Mouse (Mus musculus): ENCODE measurements at regions not wholly inside any gene's neighbourhood (a gene's known extent, or its start where the extent isn't known, plus 50 kb on each side); places are given as distances from the start of the nearest gene placed in this dataset.

DNA sequence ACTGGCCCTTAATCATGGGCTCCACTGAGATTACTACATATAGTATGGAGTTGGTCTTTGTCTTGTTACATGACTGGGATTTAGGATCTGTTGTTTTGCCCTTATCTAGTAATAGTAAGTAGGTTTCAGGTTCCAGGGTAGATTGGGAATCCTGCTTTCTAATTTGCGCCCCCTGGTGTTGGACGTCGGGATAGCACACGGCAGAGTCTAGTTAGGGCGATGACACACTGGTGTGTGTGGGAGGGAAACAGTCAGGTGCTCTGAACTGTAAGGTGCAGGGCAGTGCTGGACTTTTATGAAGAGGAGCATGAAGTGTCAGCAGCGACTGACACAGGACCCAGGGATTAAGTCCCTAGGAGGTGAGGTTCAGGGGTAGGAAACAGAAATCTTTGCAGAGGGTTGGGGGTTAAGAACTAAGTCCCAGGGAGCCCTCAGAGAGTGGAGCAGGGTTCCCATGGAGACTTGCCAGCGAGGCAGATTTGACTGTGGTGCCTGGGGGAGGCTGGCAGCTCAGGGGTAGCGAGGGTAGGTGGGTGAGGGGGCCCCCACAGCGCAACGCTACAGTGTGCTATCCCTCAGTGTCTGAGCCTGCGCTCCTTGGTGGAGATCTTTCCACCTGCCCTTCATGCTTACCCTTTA is 189.2 kb downstream of the Med10 start:
- peak; percentile 72 for TF ChIP-seq CTCF (IDR thresholded peaks at IDR 0.05)
- no peak for TF ChIP-seq EP300 (IDR thresholded peaks at IDR 0.05)
- H3K4me2 ChIP-seq (replicated peaks; ENCODE audit: low read depth, low read length) = no peak overlapping the region
- 30% methylated on average over 11 of the region's 11 CpGs for WGBS

GRCm38 (mm10) chr13:69991892-69992261 is 189.7 kb downstream of the Med10 start:
- H3K27me3 ChIP-seq (replicated peaks; ENCODE audit: insufficient read depth, low read length) = no peaks in the 10 kb centered on the region
- H3K9me3 ChIP-seq (ENCODE audit: low read length) = no peaks in the 10 kb centered on the region
- H3K36me3 ChIP-seq (ENCODE audit: insufficient read depth, low read length) = no peaks in the 10 kb centered on the region
- TF ChIP-seq CTCF (IDR thresholded peaks at IDR 0.05) (no peak), EP300 (IDR thresholded peaks at IDR 0.05) (no peak)
- H3K4me3 ChIP-seq (ENCODE audit: low read depth, low read length) = no peak overlapping the region
- no peaks in the 10 kb centered on the region for H3K4me1 ChIP-seq (ENCODE audit: insufficient read depth, low read depth, low read length)
- no peak overlapping the region for H3K27ac ChIP-seq (ENCODE audit: low read length)
- no peak overlapping the region for H3K9ac ChIP-seq (replicated peaks; ENCODE audit: low read depth)
- DNase-seq (ENCODE audit: low spot score) (no peak), ATAC-seq (no peak)
- no peak overlapping the region for H3K4me2 ChIP-seq (replicated peaks; ENCODE audit: low read depth, low read length)
- 48% methylated on average over 14 of the region's 14 CpGs for WGBS

More for the DNA sequence above, 189.2 kb downstream of the Med10 start:
- H3K9ac ChIP-seq (replicated peaks; ENCODE audit: low read depth) = no peak overlapping the region
- no peaks in the 10 kb centered on the region for H3K36me3 ChIP-seq (ENCODE audit: insufficient read depth, low read length)
- DNase-seq (ENCODE audit: low spot score) = peak; percentile 17
- H3K4me1 ChIP-seq (ENCODE audit: insufficient read depth, low read depth, low read length) = no peaks in the 10 kb centered on the region
- H3K9me3 ChIP-seq (ENCODE audit: low read length) = no peaks in the 10 kb centered on the region
- H3K27me3 ChIP-seq (replicated peaks; ENCODE audit: insufficient read depth, low read length) = no peaks in the 10 kb centered on the region
- no peak overlapping the region for H3K27ac ChIP-seq (ENCODE audit: low read length)
- ATAC-seq = no peak
- H3K4me3 ChIP-seq (ENCODE audit: low read depth, low read length) = no peak overlapping the region

DNA sequence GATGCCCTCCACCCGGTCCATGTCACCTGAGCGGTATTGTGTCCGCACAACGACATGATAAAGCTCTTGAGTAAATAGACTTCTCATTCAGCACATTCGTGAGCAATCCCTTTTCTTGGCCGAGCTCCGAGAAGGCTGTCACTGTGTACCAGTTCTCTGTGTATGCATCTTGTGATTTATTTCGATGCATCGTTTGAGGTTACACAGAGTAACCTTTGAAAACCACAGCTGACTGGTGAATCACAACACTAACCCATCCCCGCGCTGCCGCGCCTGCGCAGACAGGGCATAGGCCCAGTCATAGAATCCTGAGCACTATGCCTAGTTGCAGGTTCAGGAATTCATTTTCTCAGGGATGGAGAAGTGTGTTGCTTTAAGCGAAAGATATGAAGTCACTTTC is 201.4 kb downstream of the Med10 start:
- no peak overlapping the region for H3K4me3 ChIP-seq (ENCODE audit: low read depth, low read length)
- no peak for DNase-seq (ENCODE audit: low spot score)
- no peak overlapping the region for H3K4me2 ChIP-seq (replicated peaks; ENCODE audit: low read depth, low read length)
- H3K9ac ChIP-seq (replicated peaks; ENCODE audit: low read depth) = no peak overlapping the region
- H3K36me3 ChIP-seq (ENCODE audit: insufficient read depth, low read length) = no peaks in the 10 kb centered on the region
- H3K4me1 ChIP-seq (ENCODE audit: insufficient read depth, low read depth, low read length) = no peaks in the 10 kb centered on the region
- no peaks in the 10 kb centered on the region for H3K27me3 ChIP-seq (replicated peaks; ENCODE audit: insufficient read depth, low read length)
- WGBS = 72% methylated on average over 15 of the region's 15 CpGs
- TF ChIP-seq EP300 (IDR thresholded peaks at IDR 0.05) (no peak), CTCF (IDR thresholded peaks at IDR 0.05) (no peak)
- H3K9me3 ChIP-seq (ENCODE audit: low read length) = no peaks in the 10 kb centered on the region
- H3K27ac ChIP-seq (ENCODE audit: low read length) = no peak overlapping the region
- no peak for ATAC-seq

DNA sequence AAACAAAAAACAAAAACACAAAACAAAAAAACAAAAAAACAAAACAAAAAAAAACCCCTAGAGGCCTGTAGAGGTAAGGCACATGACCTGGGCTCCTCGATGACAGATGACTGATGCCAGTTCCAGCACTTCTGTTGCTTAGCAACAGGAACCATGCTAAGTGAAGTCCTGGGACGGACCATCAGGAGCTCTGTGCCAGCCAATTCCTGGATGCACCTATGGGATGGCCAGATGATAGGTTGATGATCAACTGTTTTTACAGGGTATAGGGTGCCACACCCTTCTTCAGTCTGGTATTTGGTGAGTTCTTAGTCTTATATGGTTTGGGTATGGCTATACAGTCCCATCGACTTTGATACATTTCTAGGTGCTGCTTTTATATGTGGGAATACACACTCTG is 209.9 kb downstream of the Med10 start:
- Histone ChIP-seq H3K9me3 (ENCODE audit: low read length) (no peaks in the 10 kb centered on the region), H3K9ac (replicated peaks; ENCODE audit: low read depth) (no peak overlapping the region), H3K4me2 (replicated peaks; ENCODE audit: low read depth, low read length) (no peak overlapping the region), H3K36me3 (ENCODE audit: insufficient read depth, low read length) (no peaks in the 10 kb centered on the region), H3K27me3 (replicated peaks; ENCODE audit: insufficient read depth, low read length) (no peaks in the 10 kb centered on the region), H3K4me1 (ENCODE audit: insufficient read depth, low read depth, low read length) (no peaks in the 10 kb centered on the region), H3K4me3 (ENCODE audit: low read depth, low read length) (no peak overlapping the region), H3K27ac (ENCODE audit: low read length) (no peak overlapping the region)
- ATAC-seq (no peak), DNase-seq (ENCODE audit: low spot score) (no peak)
- no peak for TF ChIP-seq CTCF (IDR thresholded peaks at IDR 0.05)
- TF ChIP-seq EP300 (IDR thresholded peaks at IDR 0.05) = no peak
- WGBS = 44% methylated on average over 3 of the region's 3 CpGs

- no peaks in the 10 kb centered on the region for H3K4me1 ChIP-seq (ENCODE audit: insufficient read depth, low read depth, low read length)
- H3K36me3 ChIP-seq (ENCODE audit: insufficient read depth, low read length) = no peaks in the 10 kb centered on the region
- 52% methylated on average over 4 of the region's 4 CpGs for WGBS
- DNase-seq (ENCODE audit: low spot score) (no peak), ATAC-seq (no peak)
- no peaks in the 10 kb centered on the region for H3K9me3 ChIP-seq (ENCODE audit: low read length)
- no peak overlapping the region for H3K27ac ChIP-seq (ENCODE audit: low read length)
- H3K4me2 ChIP-seq (replicated peaks; ENCODE audit: low read depth, low read length) = no peak overlapping the region
- H3K4me3 ChIP-seq (ENCODE audit: low read depth, low read length) = no peak overlapping the region
- TF ChIP-seq CTCF (IDR thresholded peaks at IDR 0.05) = no peak
- no peak for TF ChIP-seq EP300 (IDR thresholded peaks at IDR 0.05)
- H3K9ac ChIP-seq (replicated peaks; ENCODE audit: low read depth) = no peak overlapping the region
- no peaks in the 10 kb centered on the region for H3K27me3 ChIP-seq (replicated peaks; ENCODE audit: insufficient read depth, low read length)
These were observed 213.0 kb downstream of the Med10 start for GRCm38 (mm10) chr13:70015183-70015582.

GRCm38 (mm10) chr13:70017535-70017934 is 215.3 kb downstream of the Med10 start:
- ATAC-seq = no peak
- no peak for TF ChIP-seq CTCF (IDR thresholded peaks at IDR 0.05)
- TF ChIP-seq EP300 (IDR thresholded peaks at IDR 0.05) = no peak
- H3K9me3 ChIP-seq (ENCODE audit: low read length) = no peaks in the 10 kb centered on the region
- no peak overlapping the region for H3K4me3 ChIP-seq (ENCODE audit: low read depth, low read length)
- 66% methylated on average over 5 of the region's 5 CpGs for WGBS
- H3K9ac ChIP-seq (replicated peaks; ENCODE audit: low read depth) = no peak overlapping the region
- no peaks in the 10 kb centered on the region for H3K36me3 ChIP-seq (ENCODE audit: insufficient read depth, low read length)
- no peak overlapping the region for H3K4me2 ChIP-seq (replicated peaks; ENCODE audit: low read depth, low read length)
- H3K4me1 ChIP-seq (ENCODE audit: insufficient read depth, low read depth, low read length) = no peaks in the 10 kb centered on the region
- H3K27ac ChIP-seq (ENCODE audit: low read length) = no peak overlapping the region
- DNase-seq (ENCODE audit: low spot score) = no peak
- H3K27me3 ChIP-seq (replicated peaks; ENCODE audit: insufficient read depth, low read length) = no peaks in the 10 kb centered on the region

Measured in lung, postnatal 0 days (tissue).